Mouse (Mus musculus): ENCODE data around the gene Galnt18. TPM values are rescaled to one million over a fixed set of nuclear protein-coding genes. Genes with fewer than 3 reads are reported as not detected.

The Galnt18 gene
- polyA plus RNA-seq, 1 experiment from 2014 or later = 13.6 TPM

GRCm38 (mm10) chr7:111637866-111638448, 141.8 kb downstream of the Galnt18 start:
- Histone ChIP-seq H3K4me3 (ENCODE audit: control insufficient read depth in 1 of 2, insufficient read depth in 1 of 2, low read depth in 1 of 2, low read length in 2 of 2) (no peak overlapping the region), H3K9ac (ENCODE audit: low read length) (no peak overlapping the region), H3K4me1 (ENCODE audit: control insufficient read depth in 2 of 2, insufficient read depth in 2 of 2, low read length in 2 of 2) (peaks cover 11 to 18% of the 10 kb centered on the region in 2 experiments), H3K36me3 (ENCODE audit: control insufficient read depth, insufficient read depth, low read length) (no peaks in the 10 kb centered on the region), H3K27ac (replicated peaks in 1 of 2; ENCODE audit: control insufficient read depth in 1 of 2, insufficient read depth in 1 of 2, low read depth in 2 of 2, low read length in 2 of 2) (no peak overlapping the region), H3K27me3 (ENCODE audit: control insufficient read depth, insufficient read depth, low read length) (no peaks in the 10 kb centered on the region), H3K9me3 (ENCODE audit: control insufficient read depth, low read length) (no peaks in the 10 kb centered on the region), H3K4me2 (ENCODE audit: low read length) (no peak overlapping the region)
- ATAC-seq (ENCODE audit: insufficient number of reproducible peaks, insufficient read depth, low FRiP score, low read depth) = no peak
- 52% methylated on average over 2 of the region's 2 CpGs for WGBS

DNA sequence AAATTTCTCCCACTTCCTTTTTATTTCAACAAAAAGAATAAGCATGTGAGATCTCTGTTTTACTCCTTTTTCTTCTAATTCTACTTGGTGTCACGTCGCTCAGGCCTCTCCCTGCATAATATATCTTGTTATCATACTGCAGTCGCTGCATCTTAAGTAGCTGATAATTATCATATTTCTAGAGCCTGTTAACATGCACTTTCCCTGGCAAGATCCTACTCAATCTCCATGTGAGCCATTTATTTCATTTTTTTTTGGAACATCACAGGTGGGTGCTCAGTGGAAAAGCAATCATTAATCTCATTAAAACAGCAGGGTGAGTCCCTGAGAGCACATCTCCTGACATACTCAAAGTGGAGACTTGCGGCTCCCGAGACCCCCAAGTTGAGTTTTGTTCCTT, 143.3 kb downstream of the Galnt18 start:
- H3K36me3 ChIP-seq (ENCODE audit: control insufficient read depth, insufficient read depth, low read length) = no peaks in the 10 kb centered on the region
- peaks cover 11 to 21% of the 10 kb centered on the region in 2 experiments for H3K4me1 ChIP-seq (ENCODE audit: control insufficient read depth in 2 of 2, insufficient read depth in 2 of 2, low read length in 2 of 2)
- no peak overlapping the region for H3K4me3 ChIP-seq (ENCODE audit: control insufficient read depth in 1 of 2, insufficient read depth in 1 of 2, low read depth in 1 of 2, low read length in 2 of 2)
- H3K4me2 ChIP-seq (ENCODE audit: low read length) = no peak overlapping the region
- H3K27ac ChIP-seq (replicated peaks in 1 of 2; ENCODE audit: control insufficient read depth in 1 of 2, insufficient read depth in 1 of 2, low read depth in 2 of 2, low read length in 2 of 2) = no peak overlapping the region
- no peaks in the 10 kb centered on the region for H3K27me3 ChIP-seq (ENCODE audit: control insufficient read depth, insufficient read depth, low read length)
- no peak overlapping the region for H3K9ac ChIP-seq (ENCODE audit: low read length)
- H3K9me3 ChIP-seq (ENCODE audit: control insufficient read depth, low read length) = no peaks in the 10 kb centered on the region
- 90% methylated on average over 5 of the region's 5 CpGs for WGBS
- ATAC-seq (ENCODE audit: insufficient number of reproducible peaks, insufficient read depth, low FRiP score, low read depth) = no peak

DNA sequence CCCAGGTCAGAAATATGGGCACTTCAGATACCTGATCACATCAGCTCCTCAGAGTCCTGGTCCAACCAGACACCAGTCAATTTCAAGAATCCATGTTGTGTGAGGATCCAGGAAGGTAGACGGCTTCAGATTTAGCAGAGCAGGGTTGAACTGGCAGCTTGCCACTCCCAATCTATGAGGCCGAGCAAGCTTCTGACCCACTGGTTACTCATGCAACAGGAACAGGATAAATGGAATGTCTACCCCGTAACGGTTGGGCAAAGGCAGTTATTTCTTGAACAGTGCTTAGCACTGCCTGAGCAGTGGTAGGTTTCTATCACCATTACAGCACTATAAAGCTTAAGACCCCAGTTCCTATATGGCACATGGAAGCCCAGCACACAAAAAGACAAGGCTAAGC, 148.5 kb downstream of the Galnt18 start:
- Histone ChIP-seq H3K27ac (replicated peaks in 1 of 2; ENCODE audit: control insufficient read depth in 1 of 2, insufficient read depth in 1 of 2, low read depth in 2 of 2, low read length in 2 of 2) (no peak overlapping the region), H3K36me3 (ENCODE audit: control insufficient read depth, insufficient read depth, low read length) (no peaks in the 10 kb centered on the region), H3K9ac (ENCODE audit: low read length) (no peak overlapping the region), H3K4me2 (ENCODE audit: low read length) (no peak overlapping the region), H3K9me3 (ENCODE audit: control insufficient read depth, low read length) (no peaks in the 10 kb centered on the region), H3K4me3 (ENCODE audit: control insufficient read depth in 1 of 2, insufficient read depth in 1 of 2, low read depth in 1 of 2, low read length in 2 of 2) (no peak overlapping the region), H3K4me1 (ENCODE audit: control insufficient read depth in 2 of 2, insufficient read depth in 2 of 2, low read length in 2 of 2) (peaks cover 0 to 10% of the 10 kb centered on the region in 2 experiments; a peak in 2 of 4 replicates), H3K27me3 (ENCODE audit: control insufficient read depth, insufficient read depth, low read length) (no peaks in the 10 kb centered on the region)
- ATAC-seq (ENCODE audit: insufficient number of reproducible peaks, insufficient read depth, low FRiP score, low read depth) = no peak
- 21% methylated on average over 4 of the region's 4 CpGs for WGBS

- Histone ChIP-seq H3K36me3 (ENCODE audit: control insufficient read depth, insufficient read depth, low read length) (no peaks in the 10 kb centered on the region), H3K4me1 (ENCODE audit: control insufficient read depth in 2 of 2, insufficient read depth in 2 of 2, low read length in 2 of 2) (peaks cover 2 to 5% of the 10 kb centered on the region in 2 experiments; a peak in 1 of 4 replicates), H3K4me2 (ENCODE audit: low read length) (no peak overlapping the region), H3K27me3 (ENCODE audit: control insufficient read depth, insufficient read depth, low read length) (no peaks in the 10 kb centered on the region), H3K9me3 (ENCODE audit: control insufficient read depth, low read length) (no peaks in the 10 kb centered on the region), H3K27ac (replicated peaks in 1 of 2; ENCODE audit: control insufficient read depth in 1 of 2, insufficient read depth in 1 of 2, low read depth in 2 of 2, low read length in 2 of 2) (no peak overlapping the region), H3K4me3 (ENCODE audit: control insufficient read depth in 1 of 2, insufficient read depth in 1 of 2, low read depth in 1 of 2, low read length in 2 of 2) (no peak overlapping the region), H3K9ac (ENCODE audit: low read length) (no peak overlapping the region)
- WGBS = 46% methylated on average over 2 of the region's 2 CpGs
- ATAC-seq (ENCODE audit: insufficient number of reproducible peaks, insufficient read depth, low FRiP score, low read depth) = no peak
Measured at GRCm38 (mm10) chr7:111626232-111626631, 153.5 kb downstream of the Galnt18 start.

GRCm38 (mm10) chr7:111625736-111626135, 154.0 kb downstream of the Galnt18 start:
- ATAC-seq (ENCODE audit: insufficient number of reproducible peaks, insufficient read depth, low FRiP score, low read depth) = no peak
- Histone ChIP-seq H3K4me2 (ENCODE audit: low read length) (no peak overlapping the region), H3K27me3 (ENCODE audit: control insufficient read depth, insufficient read depth, low read length) (no peaks in the 10 kb centered on the region), H3K4me3 (ENCODE audit: control insufficient read depth in 1 of 2, insufficient read depth in 1 of 2, low read depth in 1 of 2, low read length in 2 of 2) (no peak overlapping the region), H3K36me3 (ENCODE audit: control insufficient read depth, insufficient read depth, low read length) (no peaks in the 10 kb centered on the region), H3K9ac (ENCODE audit: low read length) (no peak overlapping the region), H3K27ac (replicated peaks in 1 of 2; ENCODE audit: control insufficient read depth in 1 of 2, insufficient read depth in 1 of 2, low read depth in 2 of 2, low read length in 2 of 2) (no peak overlapping the region), H3K4me1 (ENCODE audit: control insufficient read depth in 2 of 2, insufficient read depth in 2 of 2, low read length in 2 of 2) (peaks cover 0 to 2% of the 10 kb centered on the region in 2 experiments; a peak in 1 of 4 replicates), H3K9me3 (ENCODE audit: control insufficient read depth, low read length) (no peaks in the 10 kb centered on the region)
- WGBS = 85% methylated on average over 5 of the region's 5 CpGs

DNA sequence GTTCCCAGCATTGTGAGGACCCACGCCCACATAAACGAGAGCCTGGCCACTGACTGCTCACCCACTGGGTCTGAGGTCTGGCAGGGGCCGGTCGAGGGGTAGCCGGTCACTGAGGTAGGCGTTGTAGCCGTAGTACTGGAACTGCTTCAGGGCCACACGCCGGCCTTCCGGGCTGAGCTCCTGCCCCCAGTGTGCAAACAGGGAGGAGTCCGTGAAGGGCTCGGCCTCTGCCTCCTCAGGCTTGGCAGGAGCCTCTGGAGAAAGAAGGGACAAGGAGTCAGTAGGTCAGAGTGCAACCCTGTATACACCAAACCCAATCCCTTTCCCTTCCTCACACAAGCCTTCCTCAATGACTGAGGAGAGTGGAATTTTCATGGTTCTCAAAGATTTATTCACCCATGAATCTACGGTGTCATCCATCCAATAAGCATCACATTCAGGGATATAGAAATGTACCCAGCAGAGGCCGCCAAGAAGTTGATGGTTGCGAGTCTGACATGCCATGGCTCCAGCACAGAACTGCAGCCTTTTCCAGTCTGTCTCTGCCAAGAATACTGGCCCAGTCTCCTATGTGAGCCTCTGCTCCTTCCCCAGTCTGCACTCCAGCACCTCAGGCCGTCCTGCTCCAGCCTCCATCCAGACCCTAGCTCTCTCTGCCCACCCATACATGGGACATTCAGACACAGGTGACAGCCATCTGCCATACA, 163.4 kb downstream of the Galnt18 start:
- 82% methylated on average over 16 of the region's 16 CpGs for WGBS
- Histone ChIP-seq H3K4me3 (ENCODE audit: control insufficient read depth in 1 of 2, insufficient read depth in 1 of 2, low read depth in 1 of 2, low read length in 2 of 2) (no peak overlapping the region), H3K4me1 (ENCODE audit: control insufficient read depth in 2 of 2, insufficient read depth in 2 of 2, low read length in 2 of 2) (no peaks in the 10 kb centered on the region), H3K36me3 (ENCODE audit: control insufficient read depth, insufficient read depth, low read length) (no peaks in the 10 kb centered on the region), H3K27me3 (ENCODE audit: control insufficient read depth, insufficient read depth, low read length) (no peaks in the 10 kb centered on the region), H3K9me3 (ENCODE audit: control insufficient read depth, low read length) (no peaks in the 10 kb centered on the region), H3K9ac (ENCODE audit: low read length) (no peak overlapping the region), H3K4me2 (ENCODE audit: low read length) (no peak overlapping the region), H3K27ac (replicated peaks in 1 of 2; ENCODE audit: control insufficient read depth in 1 of 2, insufficient read depth in 1 of 2, low read depth in 2 of 2, low read length in 2 of 2) (no peak overlapping the region)
- ATAC-seq (ENCODE audit: insufficient number of reproducible peaks, insufficient read depth, low FRiP score, low read depth) = no peak

DNA sequence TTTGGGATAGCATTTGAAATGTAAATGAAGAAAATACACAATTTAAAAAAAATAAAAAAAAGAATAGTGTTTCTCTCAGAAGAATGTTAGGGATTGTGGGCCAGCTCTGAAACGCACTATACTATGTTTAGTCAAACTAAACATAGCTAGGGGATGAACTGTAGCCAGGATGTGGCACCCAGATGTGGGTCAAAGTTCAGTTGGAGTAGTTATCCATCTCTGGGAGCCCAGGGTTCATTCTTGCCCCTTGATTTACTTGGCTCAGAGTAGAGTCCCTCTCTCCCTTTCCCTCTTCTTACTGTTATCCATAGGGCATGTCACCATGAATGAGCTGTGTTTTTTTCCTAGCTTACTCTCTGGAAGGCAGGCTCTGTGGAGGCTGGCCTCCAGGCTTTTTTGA, 165.3 kb downstream of the Galnt18 start:
- no peaks in the 10 kb centered on the region for H3K9me3 ChIP-seq (ENCODE audit: control insufficient read depth, low read length)
- H3K4me1 ChIP-seq (ENCODE audit: control insufficient read depth in 2 of 2, insufficient read depth in 2 of 2, low read length in 2 of 2) = no peaks in the 10 kb centered on the region
- no peaks in the 10 kb centered on the region for H3K27me3 ChIP-seq (ENCODE audit: control insufficient read depth, insufficient read depth, low read length)
- no peak overlapping the region for H3K4me3 ChIP-seq (ENCODE audit: control insufficient read depth in 1 of 2, insufficient read depth in 1 of 2, low read depth in 1 of 2, low read length in 2 of 2)
- no peaks in the 10 kb centered on the region for H3K36me3 ChIP-seq (ENCODE audit: control insufficient read depth, insufficient read depth, low read length)
- H3K9ac ChIP-seq (ENCODE audit: low read length) = no peak overlapping the region
- 74% methylated on average over 1 of the region's 1 CpGs for WGBS
- no peak overlapping the region for H3K4me2 ChIP-seq (ENCODE audit: low read length)
- ATAC-seq (ENCODE audit: insufficient number of reproducible peaks, insufficient read depth, low FRiP score, low read depth) = no peak
- H3K27ac ChIP-seq (replicated peaks in 1 of 2; ENCODE audit: control insufficient read depth in 1 of 2, insufficient read depth in 1 of 2, low read depth in 2 of 2, low read length in 2 of 2) = no peak overlapping the region
